Mouse (Mus musculus): ENCODE data around the gene Carns1.

Carns1 gene

DNA sequence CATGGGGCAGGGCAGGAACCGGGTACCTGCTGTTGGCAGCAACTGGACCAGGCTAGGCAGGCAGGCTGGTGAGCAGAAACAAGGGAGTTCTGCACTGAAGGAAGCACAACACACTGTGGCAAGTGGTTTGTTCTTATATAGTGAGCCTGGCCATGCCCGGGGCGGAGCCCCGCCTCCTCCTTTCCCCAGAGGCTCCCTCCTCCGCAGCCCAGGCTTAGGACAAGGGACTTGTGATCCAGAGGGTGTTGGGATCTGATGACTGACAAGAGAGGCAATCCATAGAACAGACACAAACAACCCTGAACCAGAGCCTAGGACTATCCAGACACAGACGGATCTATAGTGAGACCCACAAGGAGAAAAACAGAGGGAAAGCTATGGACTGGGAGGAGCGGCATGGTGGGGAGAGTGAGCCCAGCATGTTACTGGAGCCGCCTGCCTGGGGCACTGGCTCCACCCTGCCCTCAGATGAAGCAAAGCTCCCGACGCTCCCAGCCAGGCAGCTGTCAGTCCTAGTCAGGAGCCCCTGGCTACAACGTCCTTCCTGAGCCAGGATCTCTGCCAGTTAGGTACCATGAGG, at the start of gene Carns1:
TSS of gene Carns1 (minus strand) at position 112 of the 580 bp plus-strand sequence.
- DNase-seq (ENCODE audit: inconsistent age in 2 of 2, low spot score in 1 of 2) = peak in 1 of 2 experiments; percentile 67

DNA sequence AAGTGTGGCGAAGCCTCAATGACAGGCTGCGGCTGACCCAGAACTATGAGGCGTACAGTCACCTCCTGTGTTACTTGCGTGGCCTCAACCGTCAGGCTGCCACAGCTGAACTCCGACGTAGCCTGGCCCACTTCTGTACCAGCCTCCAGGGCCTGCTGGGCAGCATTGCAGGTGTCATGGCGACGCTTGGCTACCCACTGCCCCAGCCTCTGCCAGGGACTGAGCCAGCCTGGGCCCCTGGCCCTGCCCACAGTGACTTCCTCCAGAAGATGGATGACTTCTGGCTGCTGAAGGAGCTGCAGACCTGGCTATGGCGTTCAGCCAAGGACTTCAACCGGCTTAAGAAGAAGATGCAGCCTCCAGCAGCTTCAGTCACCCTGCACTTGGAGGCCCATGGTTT, 46.9 kb upstream of the Carns1 start:
- DNase-seq (ENCODE audit: inconsistent age in 2 of 2, low spot score in 1 of 2) = peak; percentile 58 to 72

DNA sequence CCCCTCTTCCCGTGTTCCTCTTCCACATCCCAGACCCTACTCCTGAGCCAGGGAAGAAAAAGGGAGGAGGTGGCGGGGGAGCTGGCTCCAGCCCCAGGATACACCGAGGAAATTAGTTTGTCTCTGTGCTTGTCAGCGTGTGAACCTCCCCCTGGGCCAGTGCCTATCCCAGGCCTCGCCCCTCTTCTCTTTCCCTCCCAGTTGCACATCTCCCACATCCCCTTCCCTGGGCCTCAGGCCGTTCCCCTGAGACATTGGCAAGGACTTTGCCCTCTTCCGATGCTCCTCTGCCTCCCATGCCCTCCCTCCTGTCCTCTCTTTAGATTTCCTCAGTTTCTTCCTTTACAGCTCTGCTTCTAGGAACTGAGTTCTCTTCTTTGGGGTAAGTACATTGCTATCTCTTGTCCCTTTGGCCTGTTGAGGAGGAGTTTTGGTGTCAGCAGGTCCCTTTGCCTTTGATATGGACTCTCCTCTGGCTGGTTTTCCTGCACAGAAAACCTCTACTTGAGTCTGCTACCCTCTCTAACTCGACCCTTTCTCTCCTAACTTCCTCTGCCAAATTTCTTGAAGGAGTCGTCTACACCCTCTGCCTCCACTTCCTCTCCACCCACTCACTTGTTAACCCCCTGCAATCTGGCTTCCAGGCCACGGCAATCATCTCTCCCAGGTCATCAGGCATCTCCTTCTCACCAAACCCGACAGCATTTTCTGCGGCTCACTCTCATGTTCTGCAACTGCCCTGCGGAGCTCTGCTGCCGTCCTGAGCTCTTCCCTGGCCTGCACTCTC, 45.9 kb upstream of the Carns1 start:
- DNase-seq (ENCODE audit: inconsistent age in 2 of 2, low spot score in 1 of 2) = peak in 1 of 2 experiments; percentile 52

DNA sequence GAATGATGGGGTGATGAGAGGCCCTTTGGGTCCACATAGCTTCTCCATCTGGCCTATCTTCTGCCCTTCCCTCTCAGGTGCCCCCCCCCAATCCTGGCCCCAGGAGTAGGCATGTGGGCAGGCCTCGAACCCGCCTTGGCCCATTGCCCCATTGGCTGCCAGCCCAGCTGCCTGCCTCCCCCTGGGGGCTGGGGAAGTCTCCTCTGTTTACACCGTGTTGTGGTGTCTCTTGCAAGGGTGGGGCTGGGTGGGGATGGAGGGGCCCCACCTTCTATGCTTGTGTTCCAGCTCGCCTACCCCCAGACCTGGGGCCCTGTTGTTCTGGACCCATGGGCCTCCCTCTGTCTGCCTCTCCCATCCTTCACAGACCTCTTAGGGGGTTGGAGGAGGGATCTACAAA, 45.1 kb upstream of the Carns1 start:
- DNase-seq (ENCODE audit: inconsistent age in 2 of 2, low spot score in 1 of 2) = peak; percentile 27 to 40

DNA sequence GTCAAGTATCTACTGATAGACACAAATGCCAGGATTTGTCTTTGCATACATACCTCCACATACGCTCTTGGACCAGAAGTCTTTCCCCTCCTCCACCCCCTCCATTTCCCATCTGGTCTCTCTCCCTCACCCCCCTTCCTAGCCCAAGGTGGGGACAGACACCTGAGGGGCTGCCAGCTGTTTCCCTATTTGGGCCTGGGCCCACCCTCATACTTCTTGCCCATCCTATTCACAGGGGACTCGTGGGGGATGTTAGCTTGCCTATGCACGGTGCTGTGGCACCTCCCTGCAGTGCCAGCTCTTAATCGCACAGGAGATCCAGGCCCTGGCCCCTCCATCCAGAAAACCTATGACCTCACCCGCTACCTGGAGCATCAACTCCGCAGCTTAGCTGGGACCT, 44.7 kb upstream of the Carns1 start:
- DNase-seq (ENCODE audit: inconsistent age in 2 of 2, low spot score in 1 of 2) = no peak

DNA sequence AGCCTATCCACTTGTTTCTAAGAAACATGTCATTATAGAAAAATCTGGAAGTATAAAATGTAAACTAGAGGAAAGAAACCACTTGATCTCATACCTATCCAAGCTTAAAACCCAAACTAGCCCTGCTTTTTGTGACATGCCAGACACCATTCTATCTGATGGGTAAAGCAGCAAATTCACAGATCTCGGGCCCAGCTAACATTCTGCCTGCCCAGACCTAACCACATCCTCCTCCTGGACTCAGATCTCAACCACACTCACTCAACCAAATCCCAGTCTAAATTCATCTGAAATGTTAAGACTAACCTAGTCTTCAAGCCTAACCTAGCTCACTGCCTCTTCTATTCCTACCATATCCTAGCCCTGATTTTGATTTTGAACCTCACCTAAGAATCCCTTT, 43.5 kb upstream of the Carns1 start:
- no peak for DNase-seq (ENCODE audit: inconsistent age in 2 of 2, low spot score in 1 of 2)

DNA sequence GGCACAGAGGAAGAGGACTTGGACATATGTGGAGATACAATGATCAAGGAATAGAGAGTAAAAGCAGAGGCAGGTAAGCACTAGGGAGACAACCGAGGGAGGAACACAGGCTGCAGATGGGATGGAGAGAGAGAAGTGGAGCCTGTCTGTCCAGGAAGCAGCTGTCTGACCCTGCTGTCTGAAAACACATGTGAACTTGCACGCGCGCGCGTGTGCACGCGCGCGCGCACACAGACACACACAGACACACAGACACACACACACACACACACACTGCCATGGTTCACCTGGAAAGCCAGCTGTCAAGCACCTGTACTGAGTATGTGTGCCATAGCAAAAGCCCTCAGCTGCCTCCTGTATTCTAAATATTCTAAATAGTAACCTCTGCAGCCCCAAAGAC, 43.0 kb upstream of the Carns1 start:
- DNase-seq (ENCODE audit: inconsistent age in 2 of 2, low spot score in 1 of 2) = no peak

DNA sequence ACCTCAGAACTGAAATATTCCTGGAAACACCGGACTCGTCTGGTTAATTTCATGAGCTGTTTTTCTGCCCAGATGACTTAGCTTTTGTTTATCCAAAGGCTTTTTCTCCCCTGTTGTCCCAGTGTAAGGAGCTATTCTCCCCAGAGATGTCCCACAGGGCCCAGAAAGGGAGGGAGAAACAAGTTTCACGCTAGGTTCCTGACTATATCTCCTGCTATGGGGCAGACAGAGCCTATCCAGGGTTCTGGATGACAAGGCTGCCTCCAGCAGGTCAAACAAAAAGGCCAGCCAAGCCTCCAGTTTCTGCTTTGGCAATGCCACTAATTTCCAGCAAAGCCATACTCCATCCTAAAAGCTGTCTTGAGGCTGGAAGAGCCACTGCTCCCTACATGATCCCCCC, 42.6 kb upstream of the Carns1 start:
- DNase-seq (ENCODE audit: inconsistent age in 2 of 2, low spot score in 1 of 2) = peak in 1 of 2 experiments; percentile 28

DNA sequence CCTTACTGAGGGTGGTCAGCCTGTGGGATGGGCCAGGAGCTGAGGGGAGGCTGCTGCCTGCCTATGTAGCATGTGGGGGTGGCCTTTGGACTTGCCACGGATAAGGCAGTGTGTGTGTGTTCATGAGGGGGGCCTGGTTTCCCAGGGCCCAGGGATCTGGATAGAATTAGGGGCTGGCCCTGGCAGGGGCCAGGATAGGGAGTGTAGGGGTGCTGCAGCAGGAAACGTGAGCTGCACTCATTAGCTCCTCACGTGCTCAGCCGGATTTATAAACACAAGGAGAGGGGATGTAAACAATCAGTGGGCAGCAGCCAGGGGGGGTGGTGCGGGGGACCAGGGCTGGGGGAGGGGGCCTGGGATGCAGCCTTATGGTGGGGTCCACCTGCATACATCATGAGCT, 41.9 kb upstream of the Carns1 start:
- DNase-seq (ENCODE audit: inconsistent age in 2 of 2, low spot score in 1 of 2) = no peak

DNA sequence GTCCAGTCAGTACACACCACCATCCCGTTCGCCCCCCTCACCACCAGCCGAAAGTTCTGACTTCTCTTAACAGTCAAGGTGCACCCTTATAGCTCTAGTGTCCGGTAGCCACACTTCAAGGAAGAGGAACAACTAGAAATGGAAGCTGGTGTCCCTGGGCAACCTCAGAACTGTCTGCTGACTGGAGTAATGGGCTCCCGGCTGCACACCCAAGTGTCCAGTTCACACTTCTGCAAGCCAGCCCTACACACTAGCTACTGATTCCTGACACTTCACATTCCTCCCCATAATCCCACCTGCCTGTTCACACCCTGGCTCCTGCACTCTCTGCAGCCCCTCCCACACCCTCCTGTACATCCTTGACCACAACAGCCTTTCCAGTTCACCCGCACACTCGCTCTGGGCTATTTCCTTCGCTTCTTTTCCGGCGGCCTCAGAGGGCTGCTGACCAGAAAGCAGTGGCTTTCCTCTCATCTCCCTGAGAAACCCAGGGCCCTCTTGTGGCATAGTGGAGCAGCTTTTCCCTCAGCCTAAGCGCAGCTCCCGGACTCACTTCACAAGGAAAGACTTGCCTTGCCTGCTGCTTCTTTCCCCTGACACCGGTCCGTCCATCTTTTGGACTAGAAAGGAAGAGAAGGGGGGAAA, 40.9 kb upstream of the Carns1 start:
- DNase-seq (ENCODE audit: inconsistent age in 2 of 2, low spot score in 1 of 2) = peak; percentile 50 to 76

DNA sequence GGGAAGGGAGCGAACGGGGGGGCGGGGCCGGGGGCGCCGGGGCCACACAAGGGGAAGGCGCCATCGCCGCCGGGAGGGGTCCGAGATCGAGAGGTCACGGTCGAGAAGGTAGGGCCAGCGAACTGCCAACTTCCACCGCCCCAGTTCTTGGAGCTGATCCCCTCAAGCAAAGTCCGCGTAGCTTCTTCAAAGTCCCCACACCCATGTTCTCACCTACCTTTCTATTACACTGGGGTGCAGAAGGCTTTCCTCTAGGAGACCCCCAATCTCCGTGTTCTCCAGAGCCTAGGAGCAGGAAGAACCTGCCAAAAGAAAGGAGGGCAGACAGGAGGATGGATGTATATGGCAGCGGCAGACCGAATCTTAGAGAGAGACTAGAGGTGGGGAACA, 40.2 kb upstream of the Carns1 start:
- no peak for DNase-seq (ENCODE audit: inconsistent age in 2 of 2, low spot score in 1 of 2)

DNA sequence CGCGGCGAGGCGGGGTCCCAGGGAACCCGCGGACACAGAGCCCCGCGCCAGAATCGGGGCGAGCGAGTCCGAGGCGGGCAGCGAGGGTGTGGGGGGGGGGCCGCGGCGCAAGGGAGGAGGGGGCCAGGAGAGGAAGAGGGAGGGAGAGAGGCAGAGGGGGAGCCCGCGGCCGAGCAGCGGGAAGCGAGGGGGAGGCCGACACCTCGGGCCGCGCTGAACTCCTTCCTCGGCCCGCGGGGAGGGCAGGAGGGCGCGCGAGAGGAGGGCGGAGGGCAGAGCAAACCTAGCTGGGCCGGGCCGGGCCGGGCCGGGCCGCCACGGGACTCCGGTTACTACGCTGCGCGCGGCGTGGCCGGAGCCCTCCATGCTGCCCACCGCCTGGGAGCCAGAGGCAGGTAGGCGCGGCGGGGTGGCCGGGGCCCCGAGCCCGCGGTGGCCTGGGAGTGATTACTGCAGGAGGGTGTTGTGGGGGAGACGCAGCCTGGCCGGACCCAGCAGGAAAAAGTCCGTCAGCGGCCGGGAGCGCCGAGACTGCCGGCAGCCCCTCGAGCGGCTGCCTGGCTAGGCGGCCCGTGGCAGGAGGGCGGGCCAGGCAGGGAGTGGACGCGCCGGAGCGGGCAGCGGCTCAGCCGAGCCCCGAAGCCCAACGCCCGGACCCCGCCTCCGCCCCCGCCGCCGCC, 39.6 kb upstream of the Carns1 start:
- DNase-seq (ENCODE audit: inconsistent age in 2 of 2, low spot score in 1 of 2) = peak; percentile 47 to 75

DNA sequence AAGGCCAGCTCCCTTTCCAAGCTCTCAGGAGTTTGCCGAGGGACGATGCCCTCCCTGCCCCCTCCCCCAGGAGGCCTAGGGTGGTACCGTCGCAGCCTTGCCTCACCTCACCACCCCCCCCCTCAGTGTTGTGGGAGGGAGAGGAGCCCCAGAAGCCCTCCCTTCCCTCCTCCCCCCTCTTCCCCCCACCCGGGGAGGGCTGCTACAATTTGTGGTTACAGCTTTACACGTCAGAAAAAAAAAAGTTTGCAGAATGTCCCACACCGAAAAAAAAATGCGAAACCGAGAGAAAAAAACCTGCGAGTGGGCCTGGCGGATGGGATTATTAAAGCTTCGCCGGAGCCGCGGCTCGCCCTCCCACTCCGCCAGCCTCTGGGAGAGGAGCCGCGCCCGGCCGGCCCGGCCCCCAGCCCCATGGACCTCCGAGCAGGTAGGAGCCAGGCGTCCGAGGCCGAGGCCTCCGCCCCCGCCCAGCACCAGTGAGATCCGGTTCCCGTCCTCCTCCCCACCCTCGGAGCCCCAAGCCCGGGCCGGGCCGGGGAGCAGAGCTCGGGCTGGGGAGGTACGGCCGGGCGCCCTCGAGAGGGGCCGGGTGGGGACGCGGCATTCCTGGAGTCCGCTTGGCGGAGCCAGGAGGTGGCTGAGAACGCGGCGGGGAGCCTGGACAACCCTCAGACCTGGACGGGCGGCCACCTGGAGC, 38.9 kb upstream of the Carns1 start, which contains the start of the genes Clcf1 and AC109138.7:
TSS of gene Clcf1 (plus strand) at position 168 of the 700 bp plus-strand sequence.
TSS of gene AC109138.7 (plus strand) at position 287 of the 700 bp plus-strand sequence.
- DNase-seq (ENCODE audit: inconsistent age in 2 of 2, low spot score in 1 of 2) = peak; percentile 76 to 85

DNA sequence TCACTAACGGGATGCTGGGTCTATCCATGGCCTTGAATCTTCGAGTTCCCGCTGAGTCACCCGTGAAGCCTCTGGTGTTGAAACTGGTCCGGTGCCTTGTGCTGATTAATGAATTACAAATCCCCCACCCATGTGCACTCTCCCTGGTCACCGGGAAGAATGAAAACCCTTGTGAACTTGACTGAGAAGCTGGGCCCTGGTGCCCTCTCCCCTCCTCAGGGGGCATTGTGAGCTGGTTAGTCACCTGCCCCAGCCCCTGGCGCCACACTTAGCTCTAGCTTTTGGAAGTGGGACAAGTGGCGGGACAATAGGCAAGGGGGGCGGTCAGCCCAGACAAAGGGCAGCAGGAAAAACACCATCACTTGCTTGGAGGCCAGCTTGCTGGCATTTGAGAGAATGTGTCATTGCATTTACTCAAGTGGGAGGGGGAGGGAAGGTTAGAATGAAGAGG, 38.3 kb upstream of the Carns1 start:
- peak; percentile 79 to 93 for DNase-seq (ENCODE audit: inconsistent age in 2 of 2, low spot score in 1 of 2)

DNA sequence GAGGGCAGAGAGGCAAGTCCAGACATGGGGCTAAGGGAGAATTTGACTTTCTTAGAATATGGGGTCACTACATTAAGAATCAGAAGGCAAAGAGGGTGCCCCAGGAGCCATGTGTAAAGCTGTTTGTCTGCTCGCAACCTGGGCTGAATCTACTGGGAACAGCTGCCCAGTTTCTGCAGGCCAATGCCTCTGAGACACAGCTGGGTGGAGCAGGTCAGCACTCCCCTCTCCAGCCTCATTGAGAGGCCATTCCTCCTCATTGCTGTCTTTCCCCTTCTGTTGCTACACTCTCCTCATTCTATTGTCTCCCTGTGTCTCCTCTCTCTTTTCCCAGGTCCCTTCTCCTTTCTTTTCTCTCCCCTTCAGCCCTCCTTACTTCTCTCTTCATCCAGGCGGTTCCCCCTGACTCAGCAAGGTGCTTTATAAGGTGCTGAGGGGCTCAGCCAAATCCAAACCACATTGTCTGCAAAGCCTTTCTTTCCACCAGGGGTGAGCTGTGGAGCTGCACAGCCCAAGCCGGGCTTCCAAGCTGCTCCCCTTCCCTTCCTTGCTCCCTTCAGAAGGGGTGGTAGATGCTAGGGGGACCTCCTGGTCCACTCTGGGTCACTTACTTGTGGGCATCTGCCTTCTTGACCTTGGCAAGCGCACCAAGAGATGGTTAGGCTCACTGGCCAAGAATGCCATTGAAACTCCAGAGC, 36.8 kb upstream of the Carns1 start:
- DNase-seq (ENCODE audit: inconsistent age in 2 of 2, low spot score in 1 of 2) = peak in 1 of 2 experiments; percentile 11

DNA sequence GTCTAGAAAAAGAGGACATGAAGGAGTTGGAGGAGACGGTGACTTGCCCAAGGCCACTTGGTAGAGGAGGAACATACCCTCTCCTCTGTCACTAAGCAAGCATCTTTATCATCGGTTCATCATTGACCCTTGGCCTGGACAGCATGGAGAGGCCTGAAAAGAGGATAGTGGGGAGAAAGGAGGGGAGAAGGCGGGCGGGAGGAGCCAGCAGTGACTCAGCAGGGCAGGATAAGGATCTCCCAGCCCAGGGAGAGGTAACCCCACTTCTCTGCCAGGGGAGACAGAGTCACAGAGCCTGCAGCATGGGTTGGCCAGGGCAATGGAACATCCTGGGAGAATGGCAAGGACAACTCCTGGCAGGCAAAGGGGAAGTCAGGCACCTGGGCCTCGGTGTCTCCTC, 33.3 kb upstream of the Carns1 start:
- peak in 1 of 2 experiments; percentile 60 for DNase-seq (ENCODE audit: inconsistent age in 2 of 2, low spot score in 1 of 2)

DNA sequence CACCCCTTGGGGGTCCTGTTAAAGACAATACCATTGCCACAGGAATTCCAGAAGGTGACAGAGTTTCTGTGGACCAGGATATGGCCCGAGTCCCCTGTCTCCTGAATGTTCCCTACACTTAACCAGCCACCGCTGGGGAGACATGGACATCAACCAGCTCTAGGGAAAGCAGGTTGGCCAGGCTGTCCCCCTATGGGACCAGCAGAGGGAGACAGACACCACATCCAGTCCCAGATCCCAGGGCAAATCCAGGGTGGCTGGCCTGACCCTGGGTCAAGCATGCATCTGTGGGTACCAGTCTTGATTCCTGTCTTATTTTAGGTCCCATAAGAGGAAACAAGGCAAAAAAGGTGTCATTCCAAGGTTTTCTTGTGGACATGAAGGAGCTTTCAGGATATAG, 31.7 kb upstream of the Carns1 start:
- DNase-seq (ENCODE audit: inconsistent age in 2 of 2, low spot score in 1 of 2) = peak; percentile 85 to 93

DNA sequence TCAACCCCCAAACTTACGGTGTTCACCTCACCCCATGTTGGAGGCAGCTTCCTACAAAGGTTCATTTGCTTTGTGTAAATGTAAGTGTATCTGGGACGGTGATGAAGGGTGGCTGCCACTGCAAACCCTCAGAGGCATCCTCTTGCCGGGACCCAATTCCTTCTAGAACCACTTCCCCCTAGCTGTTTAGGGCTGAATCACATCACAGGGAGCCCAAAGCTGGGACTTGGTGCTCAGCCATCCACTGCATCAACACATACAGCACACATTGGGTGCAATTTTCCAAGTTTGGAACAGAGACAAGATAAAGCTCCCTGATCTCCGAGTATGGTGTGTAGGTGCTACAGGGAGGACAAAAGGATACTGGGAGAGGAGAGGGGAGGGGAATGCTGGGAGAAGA, 29.6 kb upstream of the Carns1 start:
- DNase-seq (ENCODE audit: inconsistent age in 2 of 2, low spot score in 1 of 2) = no peak

DNA sequence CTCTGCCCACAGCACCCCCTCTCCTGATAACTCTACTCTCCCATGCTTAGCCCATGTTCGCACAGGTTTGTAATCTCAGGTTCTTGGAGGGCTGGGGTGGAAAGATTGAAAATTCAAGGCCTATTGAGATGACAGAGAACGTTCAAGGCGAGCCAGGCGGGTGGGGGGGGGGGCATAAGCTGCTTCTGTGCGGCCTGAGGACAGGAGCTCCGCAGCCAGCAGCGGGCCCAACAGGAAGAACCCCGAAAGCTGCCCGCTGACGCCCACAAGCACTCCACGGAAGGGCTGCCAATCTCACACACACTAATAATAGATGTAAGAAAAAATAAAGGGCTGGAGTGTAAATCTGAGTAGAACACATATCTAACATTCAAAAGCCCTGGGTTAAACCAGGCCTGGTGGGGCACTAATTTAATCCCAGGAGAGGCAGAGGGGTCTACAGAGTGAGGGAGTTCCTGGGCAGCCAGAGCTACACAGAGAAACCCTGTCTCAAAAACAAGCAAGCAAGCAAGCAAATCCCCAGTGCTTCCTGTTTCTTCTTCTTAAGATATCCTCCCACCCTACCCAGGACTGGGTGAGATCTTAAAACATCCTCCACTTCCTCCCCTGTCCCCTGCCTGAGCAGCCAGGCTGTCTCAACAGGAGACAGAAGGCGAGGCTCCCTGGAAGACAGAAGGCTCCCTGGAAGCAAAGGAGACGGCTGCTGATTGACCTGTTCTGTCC, 28.5 kb upstream of the Carns1 start:
- no peak for DNase-seq (ENCODE audit: inconsistent age in 2 of 2, low spot score in 1 of 2)

Measured in adrenal gland, adult (tissue).